Mouse (Mus musculus) stomach, postnatal 0 days (tissue): ENCODE results near the gene Tent5c. TPM values are rescaled to one million over a fixed set of nuclear protein-coding genes. Genes with fewer than 3 reads are reported as not detected.

ENCODE experiments used
- ATAC-seq: fragments of 200-750 bp; cut with Nextera tagmentation; 2 replicates; pipeline ENCODE4 v1.8.0; 2017; ENCODE audit not compliant: low FRiP score, low TSS enrichment
- DNase-seq: peaks from one replicate; pipeline ENCODE4 v3.0.0-alpha.2; 2016; ENCODE audit warnings: low spot score
- H3K27ac ChIP-seq: fragments of 300-500 bp; sonication (generic); replicated peaks from 2 replicates; pipeline ENCODE4 v1.5.1; 2014; ENCODE audit warnings: mild to moderate bottlenecking, control low read depth
- H3K27me3 ChIP-seq: fragments of 300-500 bp; sonication (generic); 2 replicates; pipeline ENCODE4 v1.6.1; 2014; ENCODE audit warnings: low read length; ENCODE audit not compliant: control insufficient read depth, insufficient read depth
- H3K36me3 ChIP-seq: fragments of 300-500 bp; sonication (generic); 2 replicates; pipeline ENCODE4 v1.6.1; 2014; ENCODE audit warnings: low read length, mixed read lengths; ENCODE audit not compliant: control insufficient read depth, insufficient read depth
- H3K4me1 ChIP-seq: fragments of 300-500 bp; sonication (generic); replicated peaks from 2 replicates; pipeline ENCODE4 v1.6.1; 2014; ENCODE audit warnings: antibody characterized with exemption; ENCODE audit not compliant: control insufficient read depth, insufficient read depth
- H3K4me2 ChIP-seq: fragments of 300-500 bp; sonication (generic); replicated peaks from 2 replicates; pipeline ENCODE4 v1.6.1; 2014; ENCODE audit warnings: low read depth, mild to moderate bottlenecking, control low read depth, moderate library complexity
- H3K4me3 ChIP-seq: fragments of 300-500 bp; sonication (generic); 2 replicates; pipeline ENCODE4 v1.5.1; 2014; ENCODE audit warnings: low read depth, low read length, control low read depth
- H3K9ac ChIP-seq: fragments of 300-500 bp; sonication (generic); 2 replicates; pipeline ENCODE4 v1.6.1; 2014; ENCODE audit warnings: mild to moderate bottlenecking, low read length, control low read depth, mixed read lengths
- H3K9me3 ChIP-seq: fragments of 300-500 bp; sonication (generic); 2 replicates; pipeline ENCODE4 v1.6.1; 2016; ENCODE audit warnings: low read length; ENCODE audit not compliant: control insufficient read depth
- CTCF ChIP-seq: IDR thresholded peaks from 2 replicates; pipeline ENCODE4 v1.5.1; 2016; ENCODE audit warnings: antibody characterized with exemption, low read depth, mild to moderate bottlenecking, moderate library complexity
- EP300 ChIP-seq: optimal IDR thresholded peaks from 2 replicates; pipeline ENCODE3; 2016; ENCODE audit warnings: antibody characterized with exemption
- WGBS: fragments of 180-500 bp; shearing (Covaris S2); extraction: QIAGEN DNeasy Blood & Tissue Kit; methylation state at CpG from one replicate; pipeline ENCODE4 v1.1.7; 2014; 5-methylcytosine and 5-hydroxymethylcytosine counted together
- polyA plus RNA-seq: library from polyadenylated mRNA; unstranded; fragments of >200 nt; fragmentation: Nextera tagmentation; extraction: Ambion mirVana; gene quantifications from 2 replicates; pipeline ENCODE4 v1.2.1, GENCODE M21; 2015

Tent5c gene
- polyA plus RNA-seq, 1 experiment from 2014 or later = 2.5 TPM

DNA sequence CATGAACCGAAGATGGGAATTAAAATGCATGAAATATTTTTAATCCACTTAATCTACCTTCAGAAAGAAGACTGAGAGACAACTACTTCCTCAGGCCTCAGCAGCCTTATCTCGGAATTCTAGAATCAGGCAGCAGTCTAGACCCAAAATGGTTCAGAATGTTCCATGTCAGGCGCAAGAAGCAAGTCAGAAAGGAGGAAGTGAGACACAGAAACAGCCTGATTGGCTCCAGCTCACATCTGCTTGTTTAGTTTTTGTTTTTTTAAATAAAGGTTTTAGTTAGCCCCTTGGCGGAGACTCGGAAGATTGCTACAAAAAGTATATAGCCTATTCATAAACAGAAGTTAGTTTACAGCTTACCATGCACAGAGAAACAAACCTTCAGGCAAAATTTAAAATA is 41.8 kb upstream of the Tent5c start:
- Histone ChIP-seq H3K36me3 (no peaks in the 10 kb centered on the region), H3K27me3 (no peaks in the 10 kb centered on the region), H3K9me3 (no peaks in the 10 kb centered on the region), H3K4me3 (no peak overlapping the region), H3K9ac (no peak overlapping the region), H3K4me2 (no peak overlapping the region), H3K4me1 (no peaks in the 10 kb centered on the region; the same call in 1 of the 2 replicates), H3K27ac (no peak overlapping the region)
- DNase-seq (no peak), ATAC-seq (no peak)
- TF ChIP-seq CTCF (no peak), EP300 (no peak)
- WGBS = 87% methylated on average over 5 of the region's 5 CpGs

DNA sequence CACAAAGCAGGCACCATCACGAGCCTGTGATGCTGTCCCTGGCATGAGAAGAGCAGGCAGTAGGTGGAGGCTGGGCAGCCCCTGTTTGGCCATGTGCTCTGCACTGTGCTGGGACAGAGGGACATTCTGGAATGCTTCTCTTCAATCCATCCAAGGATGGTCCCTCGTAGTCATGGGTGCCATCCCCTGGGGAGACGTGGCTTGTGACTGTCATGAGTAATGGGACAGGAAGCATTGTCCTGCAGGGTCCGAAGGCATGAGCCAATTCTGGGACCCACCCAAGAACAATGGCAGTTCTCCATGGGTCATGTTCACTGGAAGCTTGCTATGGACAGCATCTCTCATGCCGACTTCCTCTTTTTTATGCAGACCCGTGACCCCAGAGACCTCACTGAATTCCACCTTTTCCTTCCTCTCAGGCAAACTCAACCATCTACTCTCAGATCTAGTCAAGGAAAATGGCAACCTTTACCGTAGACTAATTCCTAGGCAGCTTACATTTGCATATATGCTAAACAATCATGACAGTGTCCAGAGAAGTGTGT is 41.2 kb upstream of the Tent5c start:
- DNase-seq (no peak), ATAC-seq (no peak)
- Histone ChIP-seq H3K4me1 (no peaks in the 10 kb centered on the region), H3K9me3 (no peaks in the 10 kb centered on the region), H3K27me3 (no peaks in the 10 kb centered on the region), H3K4me2 (no peak overlapping the region), H3K36me3 (no peaks in the 10 kb centered on the region), H3K4me3 (no peak overlapping the region), H3K9ac (no peak overlapping the region), H3K27ac (no peak overlapping the region)
- TF ChIP-seq EP300 (no peak), CTCF (no peak)
- 76% methylated on average over 7 of the region's 7 CpGs for WGBS

DNA sequence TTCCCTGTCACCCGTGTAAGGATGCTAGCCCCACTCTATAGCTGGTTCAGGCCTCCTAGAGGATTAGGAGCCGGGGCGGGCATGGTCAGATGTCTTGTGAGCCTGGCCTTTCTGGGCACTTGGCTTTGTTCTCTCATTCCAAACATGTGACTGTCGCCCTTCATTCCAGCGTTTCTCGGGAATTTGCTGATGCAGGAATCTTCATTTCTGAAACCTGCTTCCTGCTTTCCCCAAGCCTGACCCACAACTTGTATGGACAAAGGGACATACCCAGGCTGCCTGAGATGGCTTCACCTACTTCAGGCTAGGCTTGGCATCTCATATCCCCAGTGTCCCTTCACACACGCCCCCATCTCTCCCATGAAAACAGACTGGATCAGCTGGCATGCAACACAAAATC is 33.5 kb upstream of the Tent5c start:
- Histone ChIP-seq H3K4me1 (no peaks in the 10 kb centered on the region), H3K4me3 (no peak overlapping the region), H3K9ac (no peak overlapping the region), H3K27me3 (no peaks in the 10 kb centered on the region), H3K36me3 (no peaks in the 10 kb centered on the region), H3K27ac (no peak overlapping the region), H3K4me2 (no peak overlapping the region), H3K9me3 (no peaks in the 10 kb centered on the region)
- 67% methylated on average over 7 of the region's 7 CpGs for WGBS
- TF ChIP-seq CTCF (no peak), EP300 (no peak)
- no peak for ATAC-seq
- no peak for DNase-seq

DNA sequence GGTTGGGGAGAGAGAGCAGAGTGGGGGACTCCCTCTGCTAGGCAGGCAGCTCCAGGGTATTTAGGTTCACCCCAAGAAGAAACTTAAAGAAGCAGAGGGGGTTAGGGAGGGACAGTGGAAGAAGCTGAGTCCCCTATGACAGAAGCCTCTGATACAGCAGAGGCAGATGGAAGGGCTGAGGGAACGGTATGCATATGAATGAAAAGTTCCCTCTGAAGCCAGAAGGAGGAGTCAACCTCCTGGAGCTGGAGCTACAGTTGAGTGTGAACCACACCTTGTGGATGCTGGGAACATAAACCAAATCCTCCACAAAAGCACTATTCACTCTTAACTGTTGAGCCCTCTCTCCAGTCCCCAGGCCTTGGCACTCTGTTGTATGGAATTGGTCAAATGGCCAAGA is 32.5 kb upstream of the Tent5c start:
- H3K36me3 ChIP-seq = no peaks in the 10 kb centered on the region
- H3K4me2 ChIP-seq = no peak overlapping the region
- ATAC-seq = peak; percentile 9; the same call in 1 of the 2 replicates
- no peak overlapping the region for H3K27ac ChIP-seq
- no peak overlapping the region for H3K9ac ChIP-seq
- 61% methylated on average over 1 of the region's 1 CpGs for WGBS
- no peak for DNase-seq
- no peaks in the 10 kb centered on the region for H3K27me3 ChIP-seq
- H3K4me3 ChIP-seq = no peak overlapping the region
- TF ChIP-seq EP300 (no peak), CTCF (no peak)
- no peaks in the 10 kb centered on the region for H3K4me1 ChIP-seq
- H3K9me3 ChIP-seq = no peaks in the 10 kb centered on the region

DNA sequence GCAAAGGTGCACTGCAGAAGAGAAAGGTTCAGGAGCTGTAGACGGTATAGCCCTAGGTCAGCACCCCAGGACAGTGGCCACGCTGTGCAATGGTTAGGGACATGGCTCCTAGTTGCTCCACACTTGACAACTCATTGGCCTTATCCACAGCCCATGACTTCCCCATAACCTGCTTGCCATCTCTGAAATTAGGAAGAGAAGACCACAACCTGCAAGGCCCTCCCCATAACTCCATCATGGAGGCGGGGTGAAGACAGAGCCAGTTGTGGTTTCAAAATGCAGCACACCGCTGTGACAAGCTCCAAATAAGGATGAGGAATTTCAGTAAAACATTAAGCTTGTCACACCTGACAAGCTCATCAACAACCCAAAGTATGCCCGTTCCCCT is 26.6 kb upstream of the Tent5c start:
- H3K36me3 ChIP-seq = no peaks in the 10 kb centered on the region
- no peak for TF ChIP-seq EP300
- TF ChIP-seq CTCF = no peak
- DNase-seq (no peak), ATAC-seq (no peak)
- H3K27ac ChIP-seq = no peak overlapping the region
- no peaks in the 10 kb centered on the region for H3K9me3 ChIP-seq
- no peak overlapping the region for H3K4me3 ChIP-seq
- 84% methylated on average over 5 of the region's 5 CpGs for WGBS
- no peak overlapping the region for H3K9ac ChIP-seq
- no peaks in the 10 kb centered on the region for H3K27me3 ChIP-seq
- H3K4me1 ChIP-seq = no peaks in the 10 kb centered on the region
- H3K4me2 ChIP-seq = no peak overlapping the region

DNA sequence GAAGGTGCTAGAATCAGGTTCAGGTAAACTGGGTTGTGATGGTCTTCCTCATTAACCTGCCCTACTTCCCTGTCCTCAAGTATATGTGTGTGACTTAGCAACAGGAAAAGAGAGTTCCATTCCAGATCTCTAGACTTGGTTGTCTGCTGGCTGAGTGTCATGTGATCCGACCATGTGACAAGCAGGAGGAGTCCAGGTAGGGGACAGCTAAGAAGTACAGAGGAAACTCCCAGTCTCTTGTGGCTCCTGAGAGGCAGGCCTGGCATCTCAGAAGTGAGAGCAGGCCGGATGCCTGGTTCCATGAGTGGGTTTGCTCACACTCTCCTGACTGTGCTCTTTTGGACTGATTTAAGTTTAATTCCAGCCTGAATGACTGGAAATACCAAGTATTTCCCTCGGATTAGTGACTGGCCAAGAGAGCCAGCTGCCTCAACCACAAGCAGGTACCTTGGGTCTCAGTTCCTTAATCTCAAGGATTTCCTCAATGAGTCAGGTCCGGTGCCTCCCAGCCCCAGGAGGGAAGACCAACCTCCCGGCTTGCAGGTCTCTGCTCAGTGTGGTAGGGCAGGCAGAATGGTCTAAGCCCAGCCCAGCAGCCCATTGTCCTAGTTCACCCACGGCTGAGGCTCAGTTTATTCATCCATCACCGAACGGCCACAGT is 26.1 kb upstream of the Tent5c start:
- Histone ChIP-seq H3K4me1 (no peaks in the 10 kb centered on the region), H3K27ac (no peak overlapping the region), H3K27me3 (no peaks in the 10 kb centered on the region), H3K36me3 (no peaks in the 10 kb centered on the region), H3K9ac (no peak overlapping the region), H3K9me3 (no peaks in the 10 kb centered on the region), H3K4me3 (no peak overlapping the region), H3K4me2 (no peak overlapping the region)
- no peak for DNase-seq
- TF ChIP-seq CTCF (no peak), EP300 (no peak)
- ATAC-seq = no peak
- WGBS = 73% methylated on average over 8 of the region's 8 CpGs
